Mouse (Mus musculus) Patski (cell line): ENCODE data around the gene Atp13a2. TPM values are rescaled to one million over a fixed set of nuclear protein-coding genes. Genes with fewer than 3 reads are reported as not detected.

Experiments
- ATAC-seq: fragments of 100-300 bp; one replicate; pipeline ENCODE4 v1.8.0; 2021
- CTCF ChIA-PET: fragments of 350-600 bp; sonication (Branson Sonifier 250); formaldehyde crosslinking; loops from one replicate; lab custom pipeline; 2022; ENCODE audit warnings: inconsistent platforms; lab: Charles Lee
- POLR2A ChIA-PET: fragments of 350-600 bp; sonication (Branson Sonifier 250); formaldehyde crosslinking; loops from one replicate; lab custom pipeline; 2022; ENCODE audit warnings: antibody characterized with exemption, inconsistent platforms; lab: Charles Lee
- DNase-seq: peaks from one replicate; pipeline ENCODE4 v3.0.0-alpha.2; 2011; ENCODE audit warnings: low read depth, low spot score
- H3K27me3 ChIP-seq: fragments of 371-371 bp; one replicate; pipeline ENCODE4 v1.5.1; 2021
- CTCF ChIP-seq: fragments of 100-300 bp; IDR thresholded peaks from one replicate; pipeline ENCODE4 v1.5.1; 2021
- in situ Hi-C: fragments of 300-500 bp; cut with MboI; formaldehyde crosslinking; loops from 3 replicates; pipeline ENCODE4 v1.11.1; 2018; ENCODE audit warnings: low pct_unique_long_range_greater_than_20kb, mixed read lengths
- polyA plus RNA-seq: library from polyadenylated mRNA; unstranded; gene quantifications from one replicate; pipeline ENCODE4 v1.2.3, GENCODE M21; 2021

Gene Atp13a2
- polyA plus RNA-seq, 1 experiment from 2014 or later, result 42.6 TPM

DNA sequence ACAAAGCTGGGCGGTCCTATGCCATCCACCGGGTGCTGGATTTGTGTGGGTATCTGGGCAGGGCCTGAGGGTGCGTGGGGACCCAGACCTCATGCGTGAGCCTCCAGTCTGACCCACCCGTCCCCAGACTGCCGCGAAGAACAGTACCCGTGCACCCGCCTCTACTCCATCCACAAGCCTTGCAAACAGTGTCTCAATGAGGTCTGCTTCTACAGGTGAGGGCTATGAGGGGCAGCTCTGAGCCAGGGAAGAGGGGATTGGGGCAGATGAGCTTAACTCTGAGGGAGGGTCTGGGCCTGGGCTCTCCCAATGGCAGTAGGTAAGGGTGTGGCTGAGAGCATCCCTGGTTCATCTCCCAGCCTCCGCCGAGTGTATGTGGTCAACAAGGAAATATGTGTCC, 28.2 kb downstream of the Atp13a2 start:
- ChIA-PET CTCF (no interaction called here), POLR2A (no interaction called here)
- H3K27me3 ChIP-seq, result no peaks in the 10 kb centered on the region
- ATAC-seq (no peak), DNase-seq (no peak)
- in situ Hi-C loops, result no loop called here
- no peak for TF ChIP-seq CTCF

DNA sequence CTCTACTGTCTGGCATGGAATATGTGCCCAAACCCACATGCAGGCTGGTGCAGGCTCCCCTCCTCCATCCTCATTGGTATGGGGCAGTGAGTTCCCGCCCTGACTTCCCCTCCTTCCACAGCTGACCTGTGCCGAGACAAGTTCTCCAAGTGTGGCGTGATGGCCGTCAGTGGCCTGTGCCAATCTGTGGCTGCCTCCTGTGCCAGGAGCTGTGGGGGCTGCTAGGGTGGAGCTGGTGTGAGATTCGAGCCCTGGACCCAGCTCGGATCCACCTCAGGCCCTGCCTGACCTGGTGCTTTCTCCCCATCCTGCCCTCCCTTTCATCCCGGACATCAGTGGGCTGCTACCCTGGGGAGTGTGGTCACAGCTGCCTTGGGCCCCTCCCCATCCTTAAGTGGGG, 28.7 kb downstream of the Atp13a2 start:
- ATAC-seq, result no peak
- ChIA-PET POLR2A (no interaction called here), CTCF (no interaction called here)
- in situ Hi-C loops, result no loop called here
- no peak for DNase-seq
- no peaks in the 10 kb centered on the region for H3K27me3 ChIP-seq
- no peak for TF ChIP-seq CTCF

DNA sequence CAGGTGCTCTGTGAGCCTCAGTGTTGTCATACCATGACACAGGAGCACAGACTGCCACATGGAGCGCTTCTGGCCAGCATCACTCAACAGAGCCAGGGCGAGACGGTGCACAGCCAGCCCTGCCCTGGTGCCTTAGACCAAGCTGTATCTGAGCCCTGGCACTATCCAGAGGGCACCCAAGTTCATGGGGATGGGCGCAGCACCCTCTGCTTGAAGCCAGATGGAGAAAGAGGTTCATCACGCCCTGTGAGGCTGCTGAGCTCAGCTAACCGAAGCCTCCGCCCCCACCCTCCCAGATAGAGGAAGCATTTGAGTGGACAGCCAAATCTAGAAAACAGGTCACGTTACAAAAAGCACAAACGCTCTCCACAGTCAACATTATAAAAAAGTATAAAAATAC, 29.6 kb downstream of the Atp13a2 start:
- ATAC-seq (no peak), DNase-seq (no peak)
- TF ChIP-seq CTCF, result no peak
- ChIA-PET CTCF (no interaction called here), POLR2A (no interaction called here)
- H3K27me3 ChIP-seq, result no peaks in the 10 kb centered on the region
- in situ Hi-C loops, result no loop called here

DNA sequence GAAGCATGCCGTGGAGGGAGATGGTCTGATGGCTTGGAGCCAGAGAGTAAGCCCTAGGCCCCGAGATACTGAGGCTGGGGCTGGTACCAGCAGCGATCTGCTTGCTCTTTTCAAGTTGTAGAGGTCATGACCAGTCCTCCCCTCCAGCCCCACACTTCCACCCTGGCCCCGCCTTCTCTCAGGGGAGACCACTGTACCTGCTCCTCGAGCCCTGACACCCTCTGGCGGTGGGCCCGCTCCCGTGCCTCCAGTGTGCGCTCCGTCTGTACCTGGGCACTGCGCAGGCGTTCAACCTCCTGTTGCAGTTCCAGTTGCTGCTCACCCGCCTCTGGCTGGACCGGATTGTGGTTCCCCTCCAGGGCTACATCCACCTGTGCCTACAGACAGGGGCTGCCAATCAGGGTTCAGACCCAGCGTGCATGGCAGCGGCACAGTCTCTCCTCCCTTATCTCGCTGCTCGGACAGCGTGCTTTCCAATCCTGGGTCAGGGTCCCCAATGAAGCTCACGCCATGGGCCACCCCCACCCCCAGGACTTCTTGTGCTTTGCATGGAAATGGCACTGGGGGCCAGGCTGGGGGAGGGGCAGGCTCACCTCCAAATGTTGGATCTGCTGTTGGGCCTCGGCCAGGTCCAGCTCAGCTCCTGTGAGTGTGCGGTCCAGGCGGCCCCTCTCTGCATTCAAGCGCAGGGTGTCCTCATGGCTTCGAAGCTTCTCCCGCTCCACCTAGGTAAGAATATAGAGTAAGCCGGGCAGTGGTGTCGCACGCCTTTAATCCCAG, 31.2 kb downstream of the Atp13a2 start:
- TF ChIP-seq CTCF, result no peak
- ChIA-PET CTCF (no interaction called here), POLR2A (no interaction called here)
- in situ Hi-C loops, result no loop called here
- no peak for DNase-seq
- no peaks in the 10 kb centered on the region for H3K27me3 ChIP-seq
- ATAC-seq, result no peak

DNA sequence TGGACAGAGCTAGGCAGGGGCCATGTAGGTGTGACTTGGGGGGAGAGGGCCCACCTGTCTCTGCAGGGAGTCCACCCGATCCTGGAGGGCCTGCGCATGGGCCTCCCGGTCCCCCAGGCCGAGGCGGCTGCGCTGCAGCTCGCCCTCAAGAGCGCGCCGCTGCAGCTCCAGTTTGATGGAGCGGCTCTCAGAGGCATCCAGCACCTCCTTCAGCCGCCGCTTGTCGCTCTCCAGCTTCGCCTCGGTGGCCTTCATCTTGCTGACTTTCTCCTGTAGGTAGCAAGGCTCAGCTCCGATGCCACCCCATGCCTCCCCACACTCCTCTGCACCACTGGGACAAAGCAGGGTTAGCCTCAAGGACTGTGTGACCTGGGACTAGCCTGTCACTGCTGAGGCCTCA, 33.5 kb downstream of the Atp13a2 start:
- no peaks in the 10 kb centered on the region for H3K27me3 ChIP-seq
- ATAC-seq (no peak), DNase-seq (no peak)
- in situ Hi-C loops, result loop anchor here (5.0 kb wide), 1 partner anchor 38 kb away; no protein-coding TSS in a partner anchor
- CTCF ChIA-PET, result interaction anchor here (1.3 to 3.5 kb wide), 3 partner anchors 12 to 37 kb away, joined by 3 to 13 read pairs (median 4); no protein-coding TSS in a partner anchor
- no peak for TF ChIP-seq CTCF
- POLR2A ChIA-PET, result no interaction called here

DNA sequence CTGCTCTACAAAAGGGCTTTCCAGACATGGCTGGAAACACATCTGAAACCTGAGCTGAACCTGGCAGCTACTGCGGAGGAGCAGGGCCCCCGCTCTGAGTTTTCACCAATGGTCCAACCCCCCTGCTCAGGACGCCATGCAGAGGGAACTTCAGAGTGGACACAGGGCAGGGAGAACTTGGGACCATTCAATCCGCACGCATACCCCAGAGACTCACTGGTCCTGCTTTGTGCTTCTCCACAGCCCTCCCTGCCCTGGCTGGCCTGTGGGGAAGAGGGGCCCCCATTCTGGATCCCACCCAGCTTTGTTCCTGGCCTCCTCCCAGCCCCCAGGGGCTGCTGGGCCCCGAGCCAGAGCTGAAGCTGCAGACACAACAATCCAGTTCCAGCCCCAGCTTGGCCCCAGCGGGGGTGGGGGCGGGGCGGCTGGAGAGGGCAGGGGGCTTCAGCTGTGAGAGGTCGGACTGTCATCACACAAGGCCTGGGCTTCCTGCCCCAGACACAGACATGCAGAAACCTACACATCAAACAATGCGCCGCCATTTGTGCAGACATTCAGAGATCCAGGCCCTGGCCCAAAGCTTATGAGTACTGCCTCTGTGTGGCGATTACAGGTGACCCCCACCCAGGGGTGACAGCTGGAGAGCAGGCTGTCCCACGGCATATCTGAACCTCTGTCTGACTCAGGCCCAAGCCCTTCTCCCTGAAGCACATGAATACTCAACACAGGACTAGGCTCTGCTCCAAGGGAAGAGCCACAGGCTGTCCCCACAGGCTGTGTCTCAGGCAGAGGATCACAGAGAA, 34.3 kb downstream of the Atp13a2 start:
- CTCF ChIA-PET, result interaction anchor here (1.3 to 3.5 kb wide), 2 partner anchors 11 to 38 kb away, joined by 3 to 13 read pairs; no protein-coding TSS in a partner anchor
- in situ Hi-C loops, result loop anchor here (5.0 kb wide), 1 partner anchor 39 kb away; no protein-coding TSS in a partner anchor
- POLR2A ChIA-PET, result interaction anchor here (0.8 kb wide), 1 partner anchor 49 kb away, joined by 3 read pairs; no protein-coding TSS in a partner anchor
- no peak for TF ChIP-seq CTCF
- H3K27me3 ChIP-seq, result no peaks in the 10 kb centered on the region
- no peak for ATAC-seq
- no peak for DNase-seq

DNA sequence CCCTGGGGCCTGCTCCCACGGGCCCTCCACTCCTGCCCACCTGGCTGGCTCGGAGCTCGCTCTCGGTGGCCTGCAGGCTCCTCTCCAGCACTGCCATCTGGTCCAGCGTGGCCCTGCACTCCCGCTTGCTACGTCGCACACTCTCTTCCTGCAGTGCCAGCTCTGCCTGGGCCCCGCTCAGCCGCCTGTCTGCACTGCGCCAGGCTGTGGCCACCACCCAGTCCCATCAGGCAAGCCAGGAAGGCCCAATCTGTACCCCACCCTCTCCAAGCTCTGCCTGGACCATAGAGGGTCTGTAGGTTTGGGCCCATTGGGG, 34.9 kb downstream of the Atp13a2 start:
- DNase-seq, result no peak
- in situ Hi-C loops, result loop anchor here (5.0 kb wide), 1 partner anchor 39 kb away; no protein-coding TSS in a partner anchor
- no peak for TF ChIP-seq CTCF
- ChIA-PET POLR2A (interaction anchor here (0.7 to 0.9 kb wide), 2 partner anchors 9 to 13 kb away, joined by 4 to 5 read pairs; no protein-coding TSS in a partner anchor), CTCF (interaction anchor here (1.3 to 3.5 kb wide), 2 partner anchors 10 to 38 kb away, joined by 3 to 13 read pairs; no protein-coding TSS in a partner anchor)
- no peak for ATAC-seq
- H3K27me3 ChIP-seq, result no peaks in the 10 kb centered on the region

DNA sequence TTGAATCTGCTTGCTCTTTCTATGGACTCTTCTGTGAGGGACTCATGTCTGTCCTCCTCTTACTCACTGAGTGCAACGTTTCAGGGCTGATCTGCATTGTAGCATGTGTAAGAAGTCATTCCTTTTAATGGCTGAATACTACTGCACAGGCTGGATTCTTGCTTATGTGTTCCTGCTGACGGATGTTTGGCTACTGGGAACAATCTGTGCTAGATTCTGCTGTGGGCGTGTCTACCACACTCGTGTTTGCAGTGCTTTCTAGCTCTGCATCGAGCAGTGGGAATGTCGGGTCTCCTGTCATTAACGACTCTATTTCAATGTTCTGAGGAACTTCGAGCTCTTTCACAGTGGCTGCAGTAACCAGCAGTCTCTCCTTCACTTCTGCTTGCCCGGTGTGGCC, 37.4 kb downstream of the Atp13a2 start:
- POLR2A ChIA-PET, result no interaction called here
- no peaks in the 10 kb centered on the region for H3K27me3 ChIP-seq
- CTCF ChIA-PET, result no interaction called here
- no peak for TF ChIP-seq CTCF
- in situ Hi-C loops, result loop anchor here (5.0 kb wide), 1 partner anchor 42 kb away; no protein-coding TSS in a partner anchor
- ATAC-seq (no peak), DNase-seq (no peak)

DNA sequence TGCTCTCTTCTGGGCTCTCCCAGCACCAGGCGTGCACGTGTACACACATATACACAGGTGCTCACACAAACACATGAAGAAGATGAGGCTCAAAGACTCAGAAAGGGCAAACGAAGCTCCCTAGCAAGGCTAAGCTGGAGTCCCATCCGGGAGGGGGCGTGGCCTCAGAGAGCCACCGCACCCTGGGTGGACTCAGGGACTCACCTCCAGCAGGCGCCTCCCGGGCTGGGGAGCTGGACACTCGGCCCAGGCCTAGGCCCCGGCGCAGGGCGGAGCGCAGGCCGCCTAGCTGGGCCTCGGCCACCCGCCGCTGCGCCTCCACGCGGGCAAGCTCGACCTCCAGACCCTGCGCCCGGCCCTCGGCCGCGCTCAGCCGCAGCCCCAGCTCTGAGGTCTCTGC, 38.3 kb downstream of the Atp13a2 start:
- CTCF ChIA-PET, result no interaction called here
- in situ Hi-C loops, result loop anchor here (5.0 kb wide), 1 partner anchor 43 kb away; no protein-coding TSS in a partner anchor
- no peak for ATAC-seq

DNA sequence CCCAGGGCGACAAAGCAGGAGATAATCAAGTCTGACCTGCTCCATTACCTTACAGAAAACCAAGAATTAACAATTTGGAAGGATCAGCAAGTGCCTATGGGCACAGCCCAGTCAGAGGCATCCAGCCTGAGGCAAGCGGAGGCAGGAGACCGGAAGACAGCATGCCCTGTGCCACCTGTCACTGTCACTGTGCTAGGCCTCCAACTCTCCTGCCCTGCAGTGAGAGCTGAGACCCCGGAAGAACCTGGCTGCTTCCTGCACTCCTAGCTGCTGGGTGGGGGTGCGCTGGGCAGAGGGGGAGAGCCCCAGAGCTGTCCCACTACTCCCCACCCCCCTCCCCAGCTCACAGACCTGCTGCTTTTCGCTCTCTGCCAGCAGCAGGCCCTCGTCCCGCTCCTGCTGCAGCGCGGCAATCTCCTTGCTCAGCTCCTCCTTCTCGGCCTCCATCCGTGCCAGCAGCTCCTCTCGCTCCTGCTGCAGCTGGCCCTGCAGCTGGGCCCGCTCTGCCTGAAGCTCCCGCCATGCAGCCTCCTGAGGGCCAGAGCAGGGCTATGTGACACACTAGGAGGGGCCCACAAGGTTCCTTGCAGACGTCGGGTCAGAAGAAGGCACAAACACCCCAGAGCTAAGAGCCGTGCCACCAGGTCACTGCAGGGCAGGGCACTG, 44.0 kb downstream of the Atp13a2 start:
- ChIA-PET CTCF (interaction anchor here (0.9 to 4.0 kb wide), 5 partner anchors 18 to 67 kb away, joined by 3 to 28 read pairs (median 5); no protein-coding TSS in a partner anchor), POLR2A (no interaction called here)
- in situ Hi-C loops, result no loop called here
- H3K27me3 ChIP-seq, result no peaks in the 10 kb centered on the region
- no peak for TF ChIP-seq CTCF
- DNase-seq, result no peak
- no peak for ATAC-seq

More for the DNA sequence above, 38.3 kb downstream of the Atp13a2 start:
- DNase-seq, result no peak
- POLR2A ChIA-PET, result no interaction called here
- no peak for TF ChIP-seq CTCF
- H3K27me3 ChIP-seq, result no peaks in the 10 kb centered on the region
